Mouse (Mus musculus) CH12.LX (cell line): Measurements from ENCODE around the gene Gldn. TPM values are rescaled to one million over a fixed set of nuclear protein-coding genes. Genes with fewer than 3 reads are reported as not detected.

Source experiments
- DNase-seq: peaks from one replicate; pipeline ENCODE4 v3.0.0-alpha.2; 2013; ENCODE audit errors: extremely low read depth
- H3K27ac ChIP-seq: 2 replicates; pipeline ENCODE4 v1.5.1; 2012; ENCODE audit warnings: low read depth, mild to moderate bottlenecking, control low read depth, moderate library complexity; ENCODE audit not compliant: insufficient read depth
- H3K27me3 ChIP-seq: replicated peaks from 2 replicates; pipeline ENCODE3; 2012; ENCODE audit warnings: inconsistent platforms
- H3K36me3 ChIP-seq, 2 experiments: replicated peaks in 1 of 2; 2 replicates each; pipeline versions ENCODE3 to v1.6.1; 2012; ENCODE audit warnings: inconsistent platforms in 1 of 2, low read length in 1 of 2, mild to moderate bottlenecking in 1 of 2, mixed read lengths in 1 of 2, moderate library complexity in 1 of 2; ENCODE audit not compliant: control insufficient read depth in 1 of 2, insufficient read depth in 1 of 2
- H3K4me1 ChIP-seq, 2 experiments: 2 replicates each; pipeline ENCODE4 v1.6.1; 2012; ENCODE audit warnings: inconsistent platforms in 1 of 2, moderate library complexity in 1 of 2; ENCODE audit not compliant: insufficient read depth in 2 of 2, control insufficient read depth in 1 of 2
- H3K4me2 ChIP-seq: 2 replicates; pipeline ENCODE4 v1.6.1; 2012; ENCODE audit warnings: low read depth, mild to moderate bottlenecking, control low read depth; ENCODE audit not compliant: poor library complexity, insufficient read depth, severe bottlenecking
- H3K4me3 ChIP-seq, 3 experiments: fragments of 150-350 bp in 1 of 3; sonication (generic) in 1 of 3; replicated peaks in 1 of 3; 2 replicates each; pipeline versions ENCODE3 to v1.5.1; 2011 to 2012; ENCODE audit warnings: low read depth in 2 of 3, low read length in 2 of 3, mild to moderate bottlenecking in 2 of 3, moderate library complexity in 2 of 3, control low read depth in 1 of 3, improper control_type of control experiment in 1 of 3, inconsistent platforms in 1 of 3, mixed read lengths in 1 of 3; ENCODE audit not compliant: poor library complexity in 1 of 3
- H3K79me2 ChIP-seq: replicated peaks from 2 replicates; pipeline ENCODE4 v1.6.1; 2012; ENCODE audit warnings: mild to moderate bottlenecking, moderate library complexity; ENCODE audit not compliant: control insufficient read depth, poor library complexity, insufficient read depth, severe bottlenecking; ENCODE audit errors: extremely low read depth
- H3K9ac ChIP-seq: 2 replicates; pipeline ENCODE4 v1.6.1; 2012; ENCODE audit warnings: low read depth, mild to moderate bottlenecking, control low read depth, moderate library complexity; ENCODE audit not compliant: insufficient read depth
- H3K9me3 ChIP-seq: replicated peaks from 2 replicates; pipeline ENCODE3; 2012; ENCODE audit warnings: low read length, inconsistent platforms, mixed read lengths
- CHD2 ChIP-seq: IDR thresholded peaks from 2 replicates; pipeline ENCODE4 v1.6.1; 2011; ENCODE audit warnings: low read length, improper control_type of control experiment
- E2F4 ChIP-seq: IDR thresholded peaks from 2 replicates; pipeline ENCODE4 v1.6.1; 2011; ENCODE audit warnings: low read depth, low read length, improper control_type of control experiment; ENCODE audit not compliant: insufficient replicate concordance
- ELF1 ChIP-seq: IDR thresholded peaks from 2 replicates; pipeline ENCODE4 v1.6.1; 2014; ENCODE audit warnings: low read depth, mild to moderate bottlenecking, inconsistent platforms, low read length, improper control_type of control experiment
- ETS1 ChIP-seq: conservative IDR thresholded peaks from 2 replicates; pipeline ENCODE4 v1.6.1; 2012; ENCODE audit warnings: low read depth, mild to moderate bottlenecking, inconsistent platforms, low read length, improper control_type of control experiment, moderate library complexity
- GABPA ChIP-seq: IDR thresholded peaks from 2 replicates; pipeline ENCODE4 v1.6.1; 2012; ENCODE audit warnings: low read depth, low read length, improper control_type of control experiment, inconsistent platforms; ENCODE audit not compliant: insufficient replicate concordance
- IRF4 ChIP-seq: IDR thresholded peaks from 2 replicates; pipeline ENCODE4 v1.6.1; 2014; ENCODE audit warnings: low read depth, mild to moderate bottlenecking, inconsistent platforms, low read length, improper control_type of control experiment
- JUN ChIP-seq: IDR thresholded peaks from 2 replicates; pipeline ENCODE4 v1.6.1; 2011; ENCODE audit warnings: low read depth, mild to moderate bottlenecking, low read length, improper control_type of control experiment, moderate library complexity; ENCODE audit not compliant: insufficient read depth
- JUND ChIP-seq: conservative IDR thresholded peaks from 2 replicates; pipeline ENCODE4 v1.6.1; 2011; ENCODE audit warnings: low read depth, low read length, improper control_type of control experiment
- KAT2A ChIP-seq: IDR thresholded peaks from 2 replicates; pipeline ENCODE4 v1.6.1; 2012; ENCODE audit warnings: low read length, improper control_type of control experiment, inconsistent platforms; ENCODE audit not compliant: insufficient replicate concordance
- MAX ChIP-seq: IDR thresholded peaks from 2 replicates; pipeline ENCODE4 v1.6.1; 2011; ENCODE audit warnings: low read length, improper control_type of control experiment
- MAZ ChIP-seq: IDR thresholded peaks from 2 replicates; pipeline ENCODE4 v1.6.1; 2012; ENCODE audit warnings: low read depth, mild to moderate bottlenecking, inconsistent platforms, low read length, improper control_type of control experiment, moderate library complexity
- MYC ChIP-seq: IDR thresholded peaks from 2 replicates; pipeline ENCODE4 v1.6.1; 2011; ENCODE audit warnings: low read depth, mild to moderate bottlenecking, improper control_type of control experiment, low read length
- NELFE ChIP-seq: IDR thresholded peaks from 2 replicates; pipeline ENCODE4 v1.6.1; 2011; ENCODE audit warnings: low read depth, low read length, improper control_type of control experiment
- NRF1 ChIP-seq: IDR thresholded peaks from 2 replicates; pipeline ENCODE4 v1.6.1; 2014; ENCODE audit warnings: low read depth, mild to moderate bottlenecking, inconsistent platforms, low read length, improper control_type of control experiment, moderate library complexity
- POLR2A ChIP-seq: IDR thresholded peaks from 2 replicates; pipeline ENCODE4 v1.6.1; 2011; ENCODE audit warnings: low read depth, mild to moderate bottlenecking, improper control_type of control experiment, low read length
- POLR2AphosphoS2 ChIP-seq: IDR thresholded peaks from 2 replicates; pipeline ENCODE4 v1.6.1; 2011; ENCODE audit warnings: low read depth, low read length, improper control_type of control experiment
- RAD21 ChIP-seq: IDR thresholded peaks from 2 replicates; pipeline ENCODE4 v1.6.1; 2011; ENCODE audit warnings: low read depth, mild to moderate bottlenecking, low read length, improper control_type of control experiment, moderate library complexity
- RCOR1 ChIP-seq: conservative IDR thresholded peaks from 2 replicates; pipeline ENCODE4 v1.6.1; 2012; ENCODE audit warnings: low read depth, mild to moderate bottlenecking, inconsistent platforms, low read length, improper control_type of control experiment
- SIN3A ChIP-seq: IDR thresholded peaks from 2 replicates; pipeline ENCODE4 v1.6.1; 2012; ENCODE audit warnings: low read length, improper control_type of control experiment, inconsistent platforms
- SMC3 ChIP-seq: IDR thresholded peaks from 2 replicates; pipeline ENCODE4 v1.6.1; 2011; ENCODE audit warnings: low read depth, low read length, improper control_type of control experiment
- TBP ChIP-seq: conservative IDR thresholded peaks from 2 replicates; pipeline ENCODE4 v1.6.1; 2011; ENCODE audit warnings: low read depth, low read length, improper control_type of control experiment
- USF2 ChIP-seq: conservative IDR thresholded peaks from 2 replicates; pipeline ENCODE4 v1.6.1; 2011; ENCODE audit warnings: low read depth, low read length, improper control_type of control experiment
- ZC3H11A ChIP-seq: IDR thresholded peaks from 2 replicates; pipeline ENCODE4 v1.6.1; 2012; ENCODE audit warnings: low read depth, mild to moderate bottlenecking, inconsistent platforms, low read length, improper control_type of control experiment
- ZKSCAN1 ChIP-seq: IDR thresholded peaks from 2 replicates; pipeline ENCODE4 v1.6.1; 2012; ENCODE audit warnings: low read depth, inconsistent platforms, low read length, improper control_type of control experiment, borderline replicate concordance
- ZMIZ1 ChIP-seq: IDR thresholded peaks from 2 replicates; pipeline ENCODE4 v1.6.1; 2012; ENCODE audit warnings: low read depth, mild to moderate bottlenecking, inconsistent platforms, low read length, improper control_type of control experiment
- ZNF384 ChIP-seq: IDR thresholded peaks from 2 replicates; pipeline ENCODE4 v1.6.1; 2012; ENCODE audit warnings: low read depth, low read length, improper control_type of control experiment, inconsistent platforms
- dilution Hi-C: fragments of 300-500 bp; cut with MboI; formaldehyde crosslinking; loops from 2 replicates; pipeline ENCODE4 v1.14.3; 2020; ENCODE audit warnings: low sequenced_read_pairs; ENCODE audit not compliant: extremely low pct_unique_long_range_greater_than_20kb, extremely low pct_ligation_motif_present
- in situ Hi-C: fragments of 300-500 bp; cut with MboI; formaldehyde crosslinking; loops from 3 replicates; pipeline ENCODE4 v1.14.3; 2019; ENCODE audit warnings: low sequenced_read_pairs, low pct_ligation_motif_present, low pct_unique_long_range_greater_than_20kb, mixed read lengths
- polyA plus RNA-seq: library from polyadenylated mRNA; unstranded; fragments of >175 nt; gene quantifications from 2 replicates; pipeline ENCODE4 v1.2.1, GENCODE M21; 2012; ENCODE audit warnings: low read depth; ENCODE audit not compliant: insufficient read length
- total RNA-seq, 2 experiments: library from RNA; depleted of rRNA; stranded (reverse); fragments of 300-350 nt in 1 of 2; fragments of >200 nt in 1 of 2; gene quantifications; 2 replicates each; pipeline ENCODE4 v1.2.3; 2012 to 2014

The Gldn gene
- total and polyA plus RNA-seq, 3 experiments = not detected

GRCm38 (mm10) chr9:54342026-54342425, 55.7 kb downstream of the Gldn start:
- dilution Hi-C loops = no loop called here
- no peaks in the 10 kb centered on the region for H3K27me3 ChIP-seq
- no peak for TF ChIP-seq RCOR1
- no peak for TF ChIP-seq NRF1
- no peak for TF ChIP-seq MAZ
- no peak for TF ChIP-seq SMC3
- TF ChIP-seq ELF1 = no peak
- no peak for TF ChIP-seq NELFE
- no peak for TF ChIP-seq ZKSCAN1
- TF ChIP-seq JUND = no peak
- TF ChIP-seq ZMIZ1 = no peak
- no peak for TF ChIP-seq ETS1
- TF ChIP-seq ZC3H11A = no peak
- TF ChIP-seq MAX = no peak
- TF ChIP-seq RAD21 = no peak
- no peak for TF ChIP-seq IRF4
- no peak for TF ChIP-seq TBP
- TF ChIP-seq POLR2A = no peak
- no peak for TF ChIP-seq USF2
- TF ChIP-seq MYC = no peak
- no peak for TF ChIP-seq ZNF384
- TF ChIP-seq, all 38 proteins: peak for 0
- Histone ChIP-seq H3K4me2 (no peak overlapping the region), H3K9me3 (no peaks in the 10 kb centered on the region), H3K36me3 (no peaks in the 10 kb centered on the region), H3K79me2 (no peaks in the 10 kb centered on the region), H3K27ac (no peak overlapping the region), H3K9ac (no peak overlapping the region), H3K4me3 (no peak overlapping the region), H3K4me1 (peaks cover 0 to 2% of the 10 kb centered on the region in 2 experiments; a peak in 1 of 4 replicates)
- no peak for DNase-seq
- in situ Hi-C loops = no loop called here

- no peak overlapping the region for H3K9ac ChIP-seq
- no peak overlapping the region for H3K27ac ChIP-seq
- H3K79me2 ChIP-seq = no peaks in the 10 kb centered on the region
- no peak overlapping the region for H3K4me3 ChIP-seq
- no peaks in the 10 kb centered on the region for H3K9me3 ChIP-seq
- TF ChIP-seq SMC3 = no peak
- TF ChIP-seq NELFE = no peak
- no peak for TF ChIP-seq KAT2A
- TF ChIP-seq USF2 = no peak
- no peak for TF ChIP-seq POLR2AphosphoS2
- TF ChIP-seq JUN = no peak
- TF ChIP-seq SIN3A = no peak
- TF ChIP-seq ETS1 = no peak
- TF ChIP-seq NRF1 = no peak
- no peak for TF ChIP-seq CHD2
- TF ChIP-seq E2F4 = no peak
- TF ChIP-seq GABPA = no peak
- TF ChIP-seq MYC = no peak
- in situ Hi-C loops (no loop called here), dilution Hi-C loops (no loop called here)
- no peaks in the 10 kb centered on the region for H3K4me1 ChIP-seq
- no peaks in the 10 kb centered on the region for H3K27me3 ChIP-seq
- H3K36me3 ChIP-seq = peaks cover 0 to 2% of the 10 kb centered on the region in 2 experiments
- DNase-seq = no peak
- no peak overlapping the region for H3K4me2 ChIP-seq
Measured at GRCm38 (mm10) chr9:54356756-54357155, 70.5 kb downstream of the Gldn start.
